1 mouse cellular context compared by ENCODE assay signal in the genomic region with DNA sequence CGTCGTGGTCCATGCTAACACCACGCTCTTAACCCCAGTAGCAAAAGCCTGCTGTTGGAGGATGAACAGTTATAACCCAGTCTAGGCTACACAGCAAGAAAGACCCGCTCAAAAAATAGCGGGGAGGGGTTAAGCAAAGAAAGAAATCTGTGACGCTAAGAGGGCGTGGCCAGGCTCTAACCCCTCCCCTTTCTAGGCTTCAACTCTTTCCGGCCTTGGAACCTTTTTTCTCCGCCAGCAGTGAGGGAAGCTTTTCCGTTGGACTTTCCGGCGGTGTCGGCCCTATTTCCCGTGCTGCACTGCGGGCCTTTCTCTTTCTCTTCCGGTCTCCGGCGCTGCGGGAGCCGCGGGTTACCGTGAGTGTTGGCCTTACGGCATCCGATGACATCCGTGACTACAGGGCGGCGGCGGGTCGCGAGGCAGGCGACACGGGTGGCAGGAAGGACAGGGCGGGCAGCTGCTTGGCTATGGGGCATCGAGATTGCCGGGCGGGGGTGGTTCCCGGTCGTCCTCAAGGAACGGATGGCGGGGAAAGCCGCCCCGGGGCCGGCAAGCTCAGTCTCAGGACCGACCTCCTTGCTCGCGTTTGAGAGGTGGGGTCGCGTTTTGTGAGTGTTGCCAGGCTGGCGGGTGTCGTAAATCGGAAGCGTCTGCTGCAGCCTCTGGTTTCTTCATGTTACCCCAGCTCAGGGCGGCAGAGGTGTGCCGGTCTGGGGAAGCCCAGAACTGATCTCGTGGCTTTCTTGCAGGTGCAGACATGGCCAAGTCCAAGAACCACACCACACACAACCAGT.
TF ChIP-seq lines count a peak whose summit lies in the region.

A gene (plus strand): TSS at position 234 of the 794 bp plus-strand sequence.

TF ChIP-seq in CH12.LX, 34 proteins besides CTCF, POLR2A, EP300 and RAD21 (continued from another document):
- TF ChIP-seq MEF2A (IDR thresholded peaks at IDR 0.05; ENCODE audit: borderline replicate concordance, low read depth, low read length) (no peak; the same call in none of the 2 replicates), ZNF384 (IDR thresholded peaks at IDR 0.05; ENCODE audit: low read depth, low read length) (no peak), SMC3 (IDR thresholded peaks at IDR 0.05; ENCODE audit: low read depth, low read length) (no peak), MXI1 (IDR thresholded peaks at IDR 0.05; ENCODE audit: low read depth, low read length) (no peak; the same call in 1 of the 2 replicates), MYC (IDR thresholded peaks at IDR 0.05; ENCODE audit: low read depth, low read length) (peak; percentile 87; the same call in 1 of the 2 replicates), KAT2A (IDR thresholded peaks at IDR 0.05; ENCODE audit: insufficient replicate concordance, low read length) (peak; percentile 95), POLR2AphosphoS2 (IDR thresholded peaks at IDR 0.05; ENCODE audit: low read depth, low read length) (peak; percentile 85; the same call in 1 of the 2 replicates), RCOR1 (conservative IDR thresholded peaks at IDR 0.05; ENCODE audit: low read depth, low read length) (no peak), CHD2 (IDR thresholded peaks at IDR 0.05; ENCODE audit: low read length) (peak; percentile 52; the same call in 1 of the 2 replicates), MAZ (IDR thresholded peaks at IDR 0.05; ENCODE audit: low read depth, low read length) (peak; percentile 76; the same call in 1 of the 2 replicates), TCF12 (IDR thresholded peaks at IDR 0.05; ENCODE audit: low read depth, low read length) (peak; percentile 97), NELFE (IDR thresholded peaks at IDR 0.05; ENCODE audit: low read depth, low read length) (peak; percentile 95), TBP (conservative IDR thresholded peaks at IDR 0.05; ENCODE audit: low read depth, low read length) (peak; percentile 96), HCFC1 (IDR thresholded peaks at IDR 0.05; ENCODE audit: low read depth, low read length) (peak; percentile 93), ELF1 (IDR thresholded peaks at IDR 0.05; ENCODE audit: low read depth, low read length) (peak; percentile 92)
